Mouse (Mus musculus): ENCODE data around the gene Ccdc92b.

DNA sequence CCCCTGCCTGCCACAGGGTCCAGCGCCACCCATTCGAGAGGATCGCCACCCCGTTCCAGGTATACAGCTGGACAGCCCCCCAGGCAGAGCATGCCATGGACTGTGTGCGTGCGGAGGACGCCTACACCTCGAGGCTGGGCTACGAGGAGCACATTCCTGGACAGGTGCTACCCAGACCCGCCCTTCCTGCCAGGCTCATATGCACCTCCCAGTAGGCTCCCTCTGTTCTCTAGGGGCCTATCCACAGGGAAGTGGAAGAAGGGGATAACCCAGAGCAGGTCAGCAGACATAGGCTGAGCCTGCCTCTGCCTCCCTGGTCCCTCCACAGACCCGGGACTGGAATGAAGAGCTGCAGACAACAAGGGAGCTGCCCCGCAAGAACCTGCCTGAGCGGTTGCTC lies 40.9 kb downstream of the Ccdc92b start:
- no peak for TF ChIP-seq FLI1 (IDR thresholded peaks at IDR 0.05; ENCODE audit: low read length)
- no peak for TF ChIP-seq GATA1 (IDR thresholded peaks at IDR 0.05; ENCODE audit: borderline replicate concordance, low read length)
